Mouse (Mus musculus): Measurements from ENCODE around the gene Atcay.

DNA sequence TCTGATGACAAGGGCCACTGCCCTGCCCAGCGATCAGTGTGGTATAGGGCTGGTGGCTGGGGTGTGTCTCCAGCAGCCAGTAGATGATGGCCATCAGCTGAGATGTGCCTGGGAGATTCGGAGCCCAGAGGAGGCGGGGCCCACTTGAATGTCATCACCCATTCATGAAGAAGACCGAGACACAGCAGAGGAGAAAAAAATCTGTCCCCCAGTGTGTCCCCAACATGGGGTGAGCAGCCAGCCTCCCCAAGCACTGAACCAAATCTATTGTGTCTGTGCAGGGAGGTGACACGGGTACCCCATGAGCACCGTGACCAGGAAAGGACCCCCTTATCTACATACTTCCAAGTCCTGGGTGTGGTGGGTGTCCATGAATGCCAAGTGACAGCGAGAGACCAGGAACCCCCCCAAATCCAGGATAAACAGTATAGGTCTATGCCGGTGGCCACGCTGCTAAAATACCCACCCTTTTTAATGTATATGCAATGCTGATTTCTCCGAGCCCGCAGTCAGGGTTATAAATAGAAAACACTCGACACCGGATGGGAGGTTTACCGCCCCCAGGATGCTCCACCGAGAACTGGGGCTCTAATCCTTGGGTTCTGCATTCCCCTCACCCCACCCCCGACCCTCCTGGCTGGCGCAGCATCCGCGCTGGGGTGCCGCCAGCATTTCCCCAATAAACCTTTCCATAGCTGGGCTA, 747 bp downstream of the Atcay start:
- TF ChIP-seq ETS1 (conservative IDR thresholded peaks at IDR 0.05; ENCODE audit: low read depth, low read length) (no peak), RAD21 (IDR thresholded peaks at IDR 0.05; ENCODE audit: low read depth, low read length) (no peak)

Measured in CH12.LX (cell line).